Mouse (Mus musculus) embryonic facial prominence, embryonic 11.5 days (tissue): ENCODE data around the gene Rbm41. TPM values are rescaled to one million over a fixed set of nuclear protein-coding genes. Genes with fewer than 3 reads are reported as not detected.

Source experiments
- polyA plus RNA-seq: library from polyadenylated mRNA; unstranded; fragments of >200 nt; fragmentation: Nextera tagmentation; extraction: Ambion mirVana; gene quantifications from 2 replicates; pipeline ENCODE4 v1.2.1, GENCODE M21; 2014

Rbm41 gene
- polyA plus RNA-seq, 1 experiment from 2014 or later: 7.9 TPM

Other genes with a start within 250 kb of the Rbm41 start
- gene Ripply1, start 216.2 kb downstream of the Rbm41 start, polyA plus RNA-seq: not detected in 2 replicates
- 0.07 TPM in 1 of 2 replicates, not detected in the other for gene Cldn2, start 197.8 kb downstream of the Rbm41 start, polyA plus RNA-seq
- 10.9 and 13.4 TPM in 2 replicates for gene Morc4, start 126.9 kb downstream of the Rbm41 start, polyA plus RNA-seq
- gene Nup62cl, start 64.1 kb upstream of the Rbm41 start, polyA plus RNA-seq: 2.3 and 2.6 TPM in 2 replicates
- gene Pih1h3b, start 64.3 kb upstream of the Rbm41 start, polyA plus RNA-seq: not detected in 2 replicates